Mouse (Mus musculus): ENCODE measurements at regions not wholly inside any gene's neighbourhood (a gene's known extent, or its start where the extent isn't known, plus 50 kb on each side); places are given as distances from the start of the nearest gene placed in this dataset.

- DNase-seq (ENCODE audit: low spot score) (peak; percentile 13), ATAC-seq (ENCODE audit: low FRiP score) (no peak)
- Histone ChIP-seq H3K4me1 (replicated peaks; ENCODE audit: control insufficient read depth, insufficient read depth, low read length) (no peaks in the 10 kb centered on the region), H3K27ac (ENCODE audit: low read depth, low read length) (no peak overlapping the region), H3K9ac (ENCODE audit: low read depth, low read length) (no peak overlapping the region), H3K4me2 (replicated peaks; ENCODE audit: low read depth, low read length) (no peak overlapping the region), H3K27me3 (ENCODE audit: control insufficient read depth, insufficient read depth, low read length) (no peaks in the 10 kb centered on the region), H3K4me3 (ENCODE audit: low read depth, low read length) (no peak overlapping the region), H3K36me3 (ENCODE audit: control insufficient read depth, insufficient read depth, low read length) (no peaks in the 10 kb centered on the region), H3K9me3 (ENCODE audit: control insufficient read depth, low read length) (no peaks in the 10 kb centered on the region)
- WGBS, result 40% methylated on average over 3 of the region's 3 CpGs
These were observed 535.3 kb upstream of the Adgrl3 start for GRCm38 (mm10) chr5:80484676-80485075.

DNA sequence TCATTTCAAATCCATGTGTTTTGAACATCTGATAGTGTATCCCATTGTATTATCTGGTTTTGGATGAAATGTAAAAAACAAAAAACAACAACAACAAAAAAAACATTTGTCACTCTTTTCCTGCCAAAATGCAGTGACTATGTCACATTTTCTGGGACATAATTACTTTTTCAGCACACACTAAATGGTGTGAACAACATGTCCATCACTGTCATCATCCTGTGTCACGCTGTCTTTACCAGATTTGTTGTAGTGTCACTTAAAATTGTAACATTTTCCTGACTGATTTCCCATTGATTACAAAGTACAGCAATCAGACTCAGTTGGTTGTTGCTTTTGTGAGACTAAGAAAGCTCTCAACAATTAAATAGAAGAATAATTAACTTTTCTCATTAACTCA, 531.6 kb upstream of the Adgrl3 start:
- DNase-seq (ENCODE audit: low spot score) (no peak), ATAC-seq (ENCODE audit: low FRiP score) (no peak)
- H3K9ac ChIP-seq (ENCODE audit: low read depth, low read length), result no peak overlapping the region
- WGBS, result 87% methylated on average over 1 of the region's 1 CpGs
- no peaks in the 10 kb centered on the region for H3K36me3 ChIP-seq (ENCODE audit: control insufficient read depth, insufficient read depth, low read length)
- H3K4me3 ChIP-seq (ENCODE audit: low read depth, low read length), result no peak overlapping the region
- H3K4me2 ChIP-seq (replicated peaks; ENCODE audit: low read depth, low read length), result no peak overlapping the region
- no peaks in the 10 kb centered on the region for H3K4me1 ChIP-seq (replicated peaks; ENCODE audit: control insufficient read depth, insufficient read depth, low read length)
- no peak overlapping the region for H3K27ac ChIP-seq (ENCODE audit: low read depth, low read length)
- no peaks in the 10 kb centered on the region for H3K27me3 ChIP-seq (ENCODE audit: control insufficient read depth, insufficient read depth, low read length)
- no peaks in the 10 kb centered on the region for H3K9me3 ChIP-seq (ENCODE audit: control insufficient read depth, low read length)

DNA sequence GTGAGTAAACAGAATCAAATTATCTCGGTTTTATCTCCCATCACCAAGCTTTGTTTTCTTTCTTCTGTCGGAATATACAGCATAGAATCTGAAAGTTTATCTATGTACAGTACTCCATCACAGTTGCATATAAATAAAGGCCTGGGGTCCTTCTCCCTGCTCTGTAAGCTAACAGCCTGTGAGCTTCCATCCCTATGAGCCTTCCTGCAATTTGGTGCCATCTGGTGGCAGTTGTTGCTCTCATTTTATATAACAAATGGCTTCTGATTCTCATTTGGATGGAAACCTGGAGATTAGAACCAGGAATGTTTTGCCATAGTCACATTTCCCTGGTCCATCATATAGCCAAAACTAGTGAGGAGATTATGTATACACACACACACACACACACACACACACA, 511.3 kb upstream of the Adgrl3 start:
- H3K4me1 ChIP-seq (replicated peaks; ENCODE audit: control insufficient read depth, insufficient read depth, low read length), result no peaks in the 10 kb centered on the region
- H3K4me2 ChIP-seq (replicated peaks; ENCODE audit: low read depth, low read length), result no peak overlapping the region
- H3K36me3 ChIP-seq (ENCODE audit: control insufficient read depth, insufficient read depth, low read length), result no peaks in the 10 kb centered on the region
- WGBS, result 38% methylated on average over 2 of the region's 2 CpGs
- no peaks in the 10 kb centered on the region for H3K27me3 ChIP-seq (ENCODE audit: control insufficient read depth, insufficient read depth, low read length)
- ATAC-seq (ENCODE audit: low FRiP score) (no peak; the same call in 1 of the 2 replicates), DNase-seq (ENCODE audit: low spot score) (peak; percentile 74)
- no peaks in the 10 kb centered on the region for H3K9me3 ChIP-seq (ENCODE audit: control insufficient read depth, low read length)
- H3K9ac ChIP-seq (ENCODE audit: low read depth, low read length), result no peak overlapping the region
- H3K27ac ChIP-seq (ENCODE audit: low read depth, low read length), result no peak overlapping the region
- H3K4me3 ChIP-seq (ENCODE audit: low read depth, low read length), result no peak overlapping the region

DNA sequence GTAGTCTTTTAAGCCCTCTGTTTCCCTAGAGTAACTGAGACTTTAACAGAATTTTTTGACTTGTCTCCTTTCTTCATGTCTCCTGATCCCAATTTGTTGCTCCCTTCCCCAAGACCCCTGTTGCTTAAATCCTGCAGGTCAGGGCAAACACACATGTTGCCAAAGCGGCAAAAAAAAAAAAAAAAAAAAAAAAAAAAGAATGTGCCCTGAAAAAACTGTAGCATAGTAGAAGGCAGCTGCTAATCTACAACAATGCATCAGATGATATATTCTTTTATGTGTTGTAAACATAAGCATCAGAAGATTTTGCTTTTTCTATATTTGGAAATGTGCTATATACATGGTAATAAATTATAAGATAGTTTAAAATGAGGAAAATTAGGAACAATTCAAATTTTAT, 479.9 kb upstream of the Adgrl3 start:
- Histone ChIP-seq H3K4me1 (replicated peaks; ENCODE audit: control insufficient read depth, insufficient read depth, low read length) (no peaks in the 10 kb centered on the region), H3K9me3 (ENCODE audit: control insufficient read depth, low read length) (no peaks in the 10 kb centered on the region), H3K4me3 (ENCODE audit: low read depth, low read length) (no peak overlapping the region), H3K9ac (ENCODE audit: low read depth, low read length) (no peak overlapping the region), H3K27me3 (ENCODE audit: control insufficient read depth, insufficient read depth, low read length) (no peaks in the 10 kb centered on the region), H3K27ac (ENCODE audit: low read depth, low read length) (no peak overlapping the region), H3K4me2 (replicated peaks; ENCODE audit: low read depth, low read length) (no peak overlapping the region), H3K36me3 (ENCODE audit: control insufficient read depth, insufficient read depth, low read length) (no peaks in the 10 kb centered on the region)
- no peak for DNase-seq (ENCODE audit: low spot score)
- WGBS, result 61% methylated on average over 1 of the region's 1 CpGs
- no peak for ATAC-seq (ENCODE audit: low FRiP score)

- ATAC-seq (ENCODE audit: low FRiP score), result no peak
- Histone ChIP-seq H3K27ac (ENCODE audit: low read depth, low read length) (no peak overlapping the region), H3K9me3 (ENCODE audit: control insufficient read depth, low read length) (no peaks in the 10 kb centered on the region), H3K4me2 (replicated peaks; ENCODE audit: low read depth, low read length) (no peak overlapping the region), H3K9ac (ENCODE audit: low read depth, low read length) (no peak overlapping the region), H3K27me3 (ENCODE audit: control insufficient read depth, insufficient read depth, low read length) (no peaks in the 10 kb centered on the region), H3K4me3 (ENCODE audit: low read depth, low read length) (no peak overlapping the region), H3K4me1 (replicated peaks; ENCODE audit: control insufficient read depth, insufficient read depth, low read length) (no peaks in the 10 kb centered on the region), H3K36me3 (ENCODE audit: control insufficient read depth, insufficient read depth, low read length) (no peaks in the 10 kb centered on the region)
- WGBS, result 80% methylated on average over 7 of the region's 7 CpGs
- no peak for DNase-seq (ENCODE audit: low spot score)
These were observed 468.3 kb upstream of the Adgrl3 start for GRCm38 (mm10) chr5:80551673-80552072.

- H3K36me3 ChIP-seq (ENCODE audit: control insufficient read depth, insufficient read depth, low read length), result no peaks in the 10 kb centered on the region
- H3K27ac ChIP-seq (ENCODE audit: low read depth, low read length), result no peak overlapping the region
- H3K27me3 ChIP-seq (ENCODE audit: control insufficient read depth, insufficient read depth, low read length), result no peaks in the 10 kb centered on the region
- no peak overlapping the region for H3K4me3 ChIP-seq (ENCODE audit: low read depth, low read length)
- H3K9ac ChIP-seq (ENCODE audit: low read depth, low read length), result no peak overlapping the region
- no peak overlapping the region for H3K4me2 ChIP-seq (replicated peaks; ENCODE audit: low read depth, low read length)
- 84% methylated on average over 1 of the region's 1 CpGs for WGBS
- no peaks in the 10 kb centered on the region for H3K9me3 ChIP-seq (ENCODE audit: control insufficient read depth, low read length)
- ATAC-seq (ENCODE audit: low FRiP score), result no peak
- no peaks in the 10 kb centered on the region for H3K4me1 ChIP-seq (replicated peaks; ENCODE audit: control insufficient read depth, insufficient read depth, low read length)
- DNase-seq (ENCODE audit: low spot score), result no peak
These were observed 441.2 kb upstream of the Adgrl3 start for GRCm38 (mm10) chr5:80578741-80579140.

DNA sequence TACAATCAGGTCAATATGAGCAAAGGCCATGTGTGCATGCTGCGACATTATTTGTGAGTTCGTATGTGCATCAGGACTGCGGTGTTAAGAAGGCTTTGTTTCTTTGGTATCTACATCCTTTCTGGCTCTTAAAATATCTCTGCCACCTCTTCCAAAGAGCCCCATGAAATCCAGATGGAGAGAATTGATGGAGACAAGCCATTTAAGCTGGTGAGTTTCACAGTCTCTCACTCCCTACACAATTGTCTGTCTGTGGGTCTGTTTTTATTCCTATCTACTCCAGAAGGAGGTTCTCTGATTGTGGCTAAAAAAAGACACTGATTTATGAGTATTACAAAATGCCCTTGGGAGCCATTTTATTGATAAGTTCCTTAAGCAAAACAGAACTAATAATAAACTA, 408.4 kb upstream of the Adgrl3 start:
- Histone ChIP-seq H3K27me3 (ENCODE audit: control insufficient read depth, insufficient read depth, low read length) (no peaks in the 10 kb centered on the region), H3K4me2 (replicated peaks; ENCODE audit: low read depth, low read length) (no peak overlapping the region), H3K36me3 (ENCODE audit: control insufficient read depth, insufficient read depth, low read length) (no peaks in the 10 kb centered on the region), H3K9me3 (ENCODE audit: control insufficient read depth, low read length) (no peaks in the 10 kb centered on the region), H3K27ac (ENCODE audit: low read depth, low read length) (no peak overlapping the region), H3K9ac (ENCODE audit: low read depth, low read length) (no peak overlapping the region), H3K4me3 (ENCODE audit: low read depth, low read length) (no peak overlapping the region), H3K4me1 (replicated peaks; ENCODE audit: control insufficient read depth, insufficient read depth, low read length) (no peaks in the 10 kb centered on the region)
- WGBS, result 92% methylated on average over 3 of the region's 3 CpGs
- DNase-seq (ENCODE audit: low spot score), result no peak
- no peak for ATAC-seq (ENCODE audit: low FRiP score)

GRCm38 (mm10) chr5:80627225-80627624, 392.7 kb upstream of the Adgrl3 start:
- 76% methylated on average over 3 of the region's 3 CpGs for WGBS
- ATAC-seq (ENCODE audit: low FRiP score), result no peak

GRCm38 (mm10) chr5:80659043-80659442, 360.9 kb upstream of the Adgrl3 start:
- DNase-seq (ENCODE audit: low spot score) (peak; percentile 6), ATAC-seq (ENCODE audit: low FRiP score) (peak; percentile 53; the same call in 1 of the 2 replicates)
- no peak overlapping the region for H3K9ac ChIP-seq (ENCODE audit: low read depth, low read length)
- H3K4me1 ChIP-seq (replicated peaks; ENCODE audit: control insufficient read depth, insufficient read depth, low read length), result no peaks in the 10 kb centered on the region
- H3K27ac ChIP-seq (ENCODE audit: low read depth, low read length), result no peak overlapping the region
- no peak overlapping the region for H3K4me2 ChIP-seq (replicated peaks; ENCODE audit: low read depth, low read length)
- no peaks in the 10 kb centered on the region for H3K36me3 ChIP-seq (ENCODE audit: control insufficient read depth, insufficient read depth, low read length)
- 63% methylated on average over 5 of the region's 5 CpGs for WGBS
- no peaks in the 10 kb centered on the region for H3K9me3 ChIP-seq (ENCODE audit: control insufficient read depth, low read length)
- no peaks in the 10 kb centered on the region for H3K27me3 ChIP-seq (ENCODE audit: control insufficient read depth, insufficient read depth, low read length)
- no peak overlapping the region for H3K4me3 ChIP-seq (ENCODE audit: low read depth, low read length)

More at GRCm38 (mm10) chr5:80627225-80627624, 392.7 kb upstream of the Adgrl3 start:
- Histone ChIP-seq H3K27ac (ENCODE audit: low read depth, low read length) (no peak overlapping the region), H3K4me3 (ENCODE audit: low read depth, low read length) (no peak overlapping the region), H3K4me2 (replicated peaks; ENCODE audit: low read depth, low read length) (no peak overlapping the region), H3K36me3 (ENCODE audit: control insufficient read depth, insufficient read depth, low read length) (no peaks in the 10 kb centered on the region), H3K27me3 (ENCODE audit: control insufficient read depth, insufficient read depth, low read length) (no peaks in the 10 kb centered on the region), H3K4me1 (replicated peaks; ENCODE audit: control insufficient read depth, insufficient read depth, low read length) (no peaks in the 10 kb centered on the region), H3K9me3 (ENCODE audit: control insufficient read depth, low read length) (no peaks in the 10 kb centered on the region), H3K9ac (ENCODE audit: low read depth, low read length) (no peak overlapping the region)
- DNase-seq (ENCODE audit: low spot score), result no peak

Measured in hindbrain, embryonic 11.5 days (tissue).